Mouse (Mus musculus) ovary, postnatal 36 days (tissue): ENCODE measurements around the gene Cyp3a25.
"Not testable (repeated sequence)": the region's sequence is repeated elsewhere in the genome, so short reads cannot be mapped to it uniquely, and the experiment has no call there.

ENCODE experiments used
- DNase-seq: peaks from one replicate; pipeline ENCODE4 v3.0.0; 2022; ENCODE audit warnings: low spot score, mixed read lengths

Gene Cyp3a25

GRCm38 (mm10) chr5:146009509-146009908 is at the start of gene Cyp3a25:
Cyp3a25 (minus strand) TSS chr5:146009618.
- not testable (repeated sequence) for DNase-seq

DNA sequence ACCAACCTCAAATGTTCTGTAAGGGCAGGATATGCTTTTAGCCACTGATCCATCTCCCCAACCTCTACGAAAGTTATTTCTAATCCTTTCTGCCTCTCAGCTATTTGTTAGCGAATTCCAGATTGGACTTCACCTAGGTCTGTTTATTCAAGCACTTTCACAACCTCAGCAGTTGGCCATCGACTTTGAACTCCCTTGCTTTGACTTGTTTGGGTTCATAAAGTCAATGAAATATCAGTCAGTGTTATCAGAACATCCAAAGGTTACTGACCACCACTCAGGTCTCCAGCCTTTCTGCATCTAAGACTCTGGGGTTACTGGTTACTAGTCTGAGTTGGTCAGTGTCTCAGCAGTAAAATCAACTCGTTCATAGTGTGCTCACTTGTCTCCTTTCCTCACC is 11.7 kb upstream of the Cyp3a25 start:
- no peak for DNase-seq

DNA sequence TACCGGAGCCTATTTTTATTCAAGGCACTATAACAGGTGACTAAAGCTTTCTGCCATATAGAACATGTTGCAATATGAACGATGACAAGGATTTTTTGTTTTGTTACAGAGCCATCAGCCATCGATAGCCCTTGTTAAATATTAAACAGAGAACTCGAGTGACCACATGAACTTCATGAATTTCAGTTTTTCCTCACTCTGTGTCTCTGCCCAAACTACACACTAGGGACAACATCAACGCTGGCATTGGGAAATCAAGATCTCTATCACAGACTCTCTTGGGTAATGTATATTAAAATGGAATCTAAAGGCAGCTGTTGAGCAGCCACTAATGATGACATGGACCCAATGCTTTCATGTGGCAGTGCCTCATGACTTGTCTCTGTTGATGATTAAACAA is 8.9 kb upstream of the Cyp3a25 start:
- DNase-seq: no peak

GRCm38 (mm10) chr5:146011251-146011650 is 1.8 kb upstream of the Cyp3a25 start:
- no peak for DNase-seq

GRCm38 (mm10) chr5:145967080-145967479 is 42.3 kb downstream of the Cyp3a25 start:
- DNase-seq: no peak
